Mouse (Mus musculus): ENCODE data around the gene Plekha4. TPM values are rescaled to one million over a fixed set of nuclear protein-coding genes. Genes with fewer than 3 reads are reported as not detected.

The Plekha4 gene
- polyA plus RNA-seq, 1 experiment from 2014 or later = 0.80 TPM

Other genes with a start within 250 kb of the Plekha4 start
- gene Slc6a21, start 248.8 kb upstream of the Plekha4 start, polyA plus RNA-seq (2014; fragmentation: Nextera tagmentation; extraction: Ambion mirVana) = not detected in 2 replicates
- 11.1 and 12.4 TPM in 2 replicates for gene Trpm4, start 192.6 kb upstream of the Plekha4 start, polyA plus RNA-seq (2014; fragmentation: Nextera tagmentation; extraction: Ambion mirVana)
- 24.1 and 28.3 TPM in 2 replicates for gene Hrc, start 191.0 kb upstream of the Plekha4 start, polyA plus RNA-seq (2014; fragmentation: Nextera tagmentation; extraction: Ambion mirVana)
- 2.7 and 2.8 TPM in 2 replicates for gene Ppfia3, start 159.3 kb upstream of the Plekha4 start, polyA plus RNA-seq (2014; fragmentation: Nextera tagmentation; extraction: Ambion mirVana)
- 1.0 and 1.1 TPM in 2 replicates for gene Lin7b, start 155.7 kb upstream of the Plekha4 start, polyA plus RNA-seq (2014; fragmentation: Nextera tagmentation; extraction: Ambion mirVana)
- gene Snrnp70, start 130.6 kb upstream of the Plekha4 start, polyA plus RNA-seq (2014; fragmentation: Nextera tagmentation; extraction: Ambion mirVana) = 64.1 and 65.2 TPM in 2 replicates
- 0.32 and 0.38 TPM in 2 replicates for gene Kcna7, start 120.7 kb upstream of the Plekha4 start, polyA plus RNA-seq (2014; fragmentation: Nextera tagmentation; extraction: Ambion mirVana)
- gene Ntf5, start 112.6 kb upstream of the Plekha4 start, polyA plus RNA-seq (2014; fragmentation: Nextera tagmentation; extraction: Ambion mirVana) = 1.0 and 1.6 TPM in 2 replicates
- gene Lhb, start 105.5 kb upstream of the Plekha4 start, polyA plus RNA-seq (2014; fragmentation: Nextera tagmentation; extraction: Ambion mirVana) = not detected in 2 replicates
- gene Gys1, start 91.5 kb upstream of the Plekha4 start, polyA plus RNA-seq (2014; fragmentation: Nextera tagmentation; extraction: Ambion mirVana) = 99.1 and 105 TPM in 2 replicates
- gene Ruvbl2, start 88.2 kb upstream of the Plekha4 start, polyA plus RNA-seq (2014; fragmentation: Nextera tagmentation; extraction: Ambion mirVana) = 66.4 and 68.1 TPM in 2 replicates
- 3,513 and 3,606 TPM in 2 replicates for gene Ftl1, start 66.4 kb upstream of the Plekha4 start, polyA plus RNA-seq (2014; fragmentation: Nextera tagmentation; extraction: Ambion mirVana)
- gene Bax, start 59.4 kb upstream of the Plekha4 start, polyA plus RNA-seq (2014; fragmentation: Nextera tagmentation; extraction: Ambion mirVana) = 89.9 and 102 TPM in 2 replicates
- 0.42 and 0.71 TPM in 2 replicates for gene Tulp2, start 44.5 kb upstream of the Plekha4 start, polyA plus RNA-seq (2014; fragmentation: Nextera tagmentation; extraction: Ambion mirVana)
- gene Gm45808, start 39.5 kb upstream of the Plekha4 start, polyA plus RNA-seq (2014; fragmentation: Nextera tagmentation; extraction: Ambion mirVana) = not detected in 2 replicates
- 5.2 and 5.7 TPM in 2 replicates for gene Dhdh, start 37.5 kb upstream of the Plekha4 start, polyA plus RNA-seq (2014; fragmentation: Nextera tagmentation; extraction: Ambion mirVana)
- gene Nucb1, start 15.9 kb upstream of the Plekha4 start, polyA plus RNA-seq (2014; fragmentation: Nextera tagmentation; extraction: Ambion mirVana) = 159 and 160 TPM in 2 replicates
- 20.5 and 23.3 TPM in 2 replicates for gene Ppp1r15a, start 62 bp upstream of the Plekha4 start, polyA plus RNA-seq (2014; fragmentation: Nextera tagmentation; extraction: Ambion mirVana)
- 0.20 and 0.26 TPM in 2 replicates for gene Hsd17b14, start 28.6 kb downstream of the Plekha4 start, polyA plus RNA-seq (2014; fragmentation: Nextera tagmentation; extraction: Ambion mirVana)
- 66.0 and 72.0 TPM in 2 replicates for gene Bcat2, start 43.8 kb downstream of the Plekha4 start, polyA plus RNA-seq (2014; fragmentation: Nextera tagmentation; extraction: Ambion mirVana)
- not detected in 2 replicates for gene Fgf21, start 89.2 kb downstream of the Plekha4 start, polyA plus RNA-seq (2014; fragmentation: Nextera tagmentation; extraction: Ambion mirVana)
- 0.07 TPM in 1 of 2 replicates, not detected in the other for gene Fut1, start 91.0 kb downstream of the Plekha4 start, polyA plus RNA-seq (2014; fragmentation: Nextera tagmentation; extraction: Ambion mirVana)
- gene Izumo1, start 95.5 kb downstream of the Plekha4 start, polyA plus RNA-seq (2014; fragmentation: Nextera tagmentation; extraction: Ambion mirVana) = 0.23 and 0.41 TPM in 2 replicates
- 22.4 and 24.3 TPM in 2 replicates for gene Rasip1, start 101.2 kb downstream of the Plekha4 start, polyA plus RNA-seq (2014; fragmentation: Nextera tagmentation; extraction: Ambion mirVana)
- 6.2 and 7.6 TPM in 2 replicates for gene Mamstr, start 113.6 kb downstream of the Plekha4 start, polyA plus RNA-seq (2014; fragmentation: Nextera tagmentation; extraction: Ambion mirVana)
- 2.4 and 2.7 TPM in 2 replicates for gene Fut2, start 140.1 kb downstream of the Plekha4 start, polyA plus RNA-seq (2014; fragmentation: Nextera tagmentation; extraction: Ambion mirVana)
- not detected in 2 replicates for gene Ntn5, start 157.7 kb downstream of the Plekha4 start, polyA plus RNA-seq (2014; fragmentation: Nextera tagmentation; extraction: Ambion mirVana)
- 0.28 and 0.41 TPM in 2 replicates for gene Sec1, start 168.1 kb downstream of the Plekha4 start, polyA plus RNA-seq (2014; fragmentation: Nextera tagmentation; extraction: Ambion mirVana)
- 6.8 and 8.0 TPM in 2 replicates for gene Car11, start 173.5 kb downstream of the Plekha4 start, polyA plus RNA-seq (2014; fragmentation: Nextera tagmentation; extraction: Ambion mirVana)
- gene Dbp, start 178.8 kb downstream of the Plekha4 start, polyA plus RNA-seq (2014; fragmentation: Nextera tagmentation; extraction: Ambion mirVana) = 4.5 and 7.3 TPM in 2 replicates
- 666 and 743 TPM in 2 replicates for gene Rpl18, start 189.1 kb downstream of the Plekha4 start, polyA plus RNA-seq (2014; fragmentation: Nextera tagmentation; extraction: Ambion mirVana)
- gene Sphk2, start 191.7 kb downstream of the Plekha4 start, polyA plus RNA-seq (2014; fragmentation: Nextera tagmentation; extraction: Ambion mirVana) = 11.9 and 12.5 TPM in 2 replicates
- 0.16 and 0.31 TPM in 2 replicates for gene Fam83e, start 194.9 kb downstream of the Plekha4 start, polyA plus RNA-seq (2014; fragmentation: Nextera tagmentation; extraction: Ambion mirVana)
- not detected in 2 replicates for gene Spaca4, start 199.5 kb downstream of the Plekha4 start, polyA plus RNA-seq (2014; fragmentation: Nextera tagmentation; extraction: Ambion mirVana)

All from heart, embryonic 14.5 days (tissue).